In the genomic region with DNA sequence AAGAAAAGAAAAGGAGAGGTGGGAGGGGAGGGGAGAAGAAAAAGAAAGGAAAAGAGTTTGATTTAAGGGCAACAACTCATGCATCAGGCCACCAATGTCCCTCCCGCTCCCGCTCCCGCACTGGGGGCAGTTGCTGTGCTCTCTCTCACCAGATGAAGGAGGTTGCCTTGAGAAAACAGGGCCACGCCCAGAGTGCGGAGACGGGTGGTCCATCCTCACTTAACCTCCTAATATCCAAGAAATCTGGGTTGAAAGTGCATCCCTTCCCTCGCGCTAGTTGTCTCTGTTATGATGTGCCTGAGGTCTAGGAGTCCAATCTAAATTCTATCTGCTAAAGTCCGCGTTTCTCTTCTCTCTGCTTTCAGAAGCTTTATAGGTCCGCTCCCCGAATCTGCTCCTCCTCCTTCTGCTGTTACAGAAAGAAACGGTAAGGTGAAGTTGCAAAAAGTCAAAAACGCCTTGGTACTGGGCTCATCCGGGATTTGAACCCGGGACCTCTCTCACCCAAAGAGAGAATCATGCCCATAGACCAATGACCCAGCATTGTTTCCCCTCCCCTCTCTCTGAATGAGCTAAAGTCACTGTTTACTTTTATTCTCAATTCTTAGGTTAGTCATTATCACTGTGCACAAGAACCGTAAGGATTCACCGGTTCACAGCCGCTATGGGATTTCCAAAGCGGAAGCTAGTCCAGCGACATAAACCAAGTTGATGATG, we compare ENCODE assay signal across 9 mouse cellular contexts. TPM values are rescaled to one million over a fixed set of nuclear protein-coding genes. Genes with fewer than 3 reads are reported as not detected.
DNase-seq lines count a peak whose midpoint lies in the region; ATAC-seq and TF ChIP-seq lines count a peak whose summit lies in the region.
"Had no signal": no experiment of that assay in that cellular context is flagged by ENCODE, and none has a peak within 500 bp of the region (broad histone marks: within the 10 kb centered on the region; RNA-seq: fewer than 3 reads in every experiment).

No protein-coding gene starts in this region.

- no peak for ATAC-seq in heart, postnatal 0 days (ENCODE audit: insufficient read depth, low read depth)
- ATAC-seq in liver, embryonic 11.5 days (replicated peaks; ENCODE audit: low FRiP score): no peak
- no peak for ATAC-seq in stomach, embryonic 14.5 days (ENCODE audit: insufficient number of reproducible peaks, insufficient read depth, low FRiP score, low read depth)
- ATAC-seq in activated CD4-positive, CD25-positive, alpha-beta regulatory T cell, adult 4 months: no peak

- H3K27ac ChIP-seq in heart, postnatal 0 days (ENCODE audit: low read depth): no peak overlapping the region
- peak overlapping the region; percentile 24; the same call in 1 of the 2 replicates for H3K27ac ChIP-seq in MEL (ENCODE audit: control insufficient read depth, low read depth, low read length)
- H3K27ac ChIP-seq in forebrain, embryonic 10.5 days: no peak overlapping the region
- no peak overlapping the region for H3K27ac ChIP-seq in liver, embryonic 11.5 days (ENCODE audit: low read depth, low read length)
- no peak overlapping the region for H3K27ac ChIP-seq in stomach, embryonic 14.5 days (ENCODE audit: low read length)

- H3K9ac ChIP-seq in heart, postnatal 0 days (replicated peaks; ENCODE audit: low read depth, low read length): no peak overlapping the region
- peak overlapping the region; percentile 61 for H3K9ac ChIP-seq in MEL (ENCODE audit: control insufficient read depth, low read depth, low read length, poor library complexity, severe bottlenecking)
- no peak overlapping the region for H3K9ac ChIP-seq in liver, embryonic 11.5 days (ENCODE audit: low read depth, low read length)
- H3K9ac ChIP-seq in stomach, embryonic 14.5 days (replicated peaks; ENCODE audit: low read depth, low read length): no peak overlapping the region

- TF ChIP-seq POLR2A in MEL (IDR thresholded peaks at IDR 0.05; ENCODE audit: control insufficient read depth in 1 of 2, insufficient read depth in 1 of 2, low read depth in 1 of 2, low read length in 2 of 2, poor library complexity in 1 of 2): no peak; a peak in 1 of 4 replicates

- no peak for DNase-seq in heart, postnatal 0 days (ENCODE audit: low spot score)
- no peak for DNase-seq in heart, postnatal 4 days
- DNase-seq in MEL (ENCODE audit: low read depth, low spot score): peak; percentile 95
- peak; percentile 49 for DNase-seq in forebrain, embryonic 10.5 days (ENCODE audit: extremely low spot score, low spot score)
- DNase-seq in liver, embryonic 11.5 days (ENCODE audit: low spot score): no peak
- no peak for DNase-seq in layer of hippocampus, postnatal 36 days

- no peak for TF ChIP-seq CTCF in heart, postnatal 0 days (IDR thresholded peaks at IDR 0.05; ENCODE audit: low read depth)
- TF ChIP-seq CTCF in MEL (IDR thresholded peaks at IDR 0.05 in 2 of 3, conservative IDR thresholded peaks at IDR 0.05 in 1 of 3; ENCODE audit: control insufficient read depth in 1 of 3, insufficient read depth in 1 of 3, low read depth in 2 of 3, low read length in 3 of 3, poor library complexity in 1 of 3, severe bottlenecking in 1 of 3): no peak

- H3K9me3 ChIP-seq in heart, postnatal 0 days (replicated peaks; ENCODE audit: control insufficient read depth, low read length): no peaks in the 10 kb centered on the region
- H3K9me3 ChIP-seq in MEL (replicated peaks; ENCODE audit: insufficient read depth, low read length): no peaks in the 10 kb centered on the region
- no peaks in the 10 kb centered on the region for H3K9me3 ChIP-seq in forebrain, embryonic 10.5 days
- no peaks in the 10 kb centered on the region for H3K9me3 ChIP-seq in liver, embryonic 11.5 days (ENCODE audit: control insufficient read depth, low read length)
- H3K9me3 ChIP-seq in stomach, embryonic 14.5 days (ENCODE audit: control insufficient read depth, low read depth, low read length): no peaks in the 10 kb centered on the region

- no peaks in the 10 kb centered on the region; the same call in 1 of the 2 replicates for H3K79me2 ChIP-seq in MEL (ENCODE audit: control insufficient read depth, insufficient read depth, low read length, poor library complexity)

- peaks cover 13% of the 10 kb centered on the region; the same call in 1 of the 2 replicates for H3K4me1 ChIP-seq in heart, postnatal 0 days (ENCODE audit: control insufficient read depth, insufficient read depth)
- peaks cover 0 to 18% of the 10 kb centered on the region in 2 experiments; a peak in 2 of 4 replicates for H3K4me1 ChIP-seq in MEL (ENCODE audit: control insufficient read depth in 1 of 2, insufficient read depth in 2 of 2, low read length in 2 of 2)
- peaks cover 49% of the 10 kb centered on the region for H3K4me1 ChIP-seq in forebrain, embryonic 10.5 days
- peaks cover 19% of the 10 kb centered on the region for H3K4me1 ChIP-seq in liver, embryonic 11.5 days (replicated peaks; ENCODE audit: control insufficient read depth, insufficient read depth, low read length)
- H3K4me1 ChIP-seq in stomach, embryonic 14.5 days (ENCODE audit: control insufficient read depth, insufficient read depth, low read length): peaks cover 9% of the 10 kb centered on the region

- TF ChIP-seq RAD21 in MEL (IDR thresholded peaks at IDR 0.05; ENCODE audit: low read depth, low read length): no peak

- no peaks in the 10 kb centered on the region for H3K36me3 ChIP-seq in heart, postnatal 0 days (replicated peaks; ENCODE audit: control insufficient read depth, insufficient read depth, low read length)
- peaks cover 0 to 17% of the 10 kb centered on the region in 2 experiments; a peak in 2 of 4 replicates for H3K36me3 ChIP-seq in MEL (ENCODE audit: control insufficient read depth in 1 of 2, insufficient read depth in 2 of 2, low read length in 2 of 2)
- H3K36me3 ChIP-seq in forebrain, embryonic 10.5 days (replicated peaks): no peaks in the 10 kb centered on the region
- H3K36me3 ChIP-seq in liver, embryonic 11.5 days (ENCODE audit: control insufficient read depth, insufficient read depth, low read length): no peaks in the 10 kb centered on the region
- H3K36me3 ChIP-seq in stomach, embryonic 14.5 days (ENCODE audit: control insufficient read depth, insufficient read depth, low read length): no peaks in the 10 kb centered on the region

- H3K4me2 ChIP-seq in heart, postnatal 0 days (ENCODE audit: low read depth, low read length): peak overlapping the region; percentile 55
- peak overlapping the region; percentile 66 for H3K4me2 ChIP-seq in liver, embryonic 11.5 days
- H3K4me2 ChIP-seq in stomach, embryonic 14.5 days (replicated peaks; ENCODE audit: low read depth, low read length): peak overlapping the region; percentile 51

- peak overlapping the region; percentile 26 for H3K4me3 ChIP-seq in heart, postnatal 0 days (ENCODE audit: low read depth, low read length)
- H3K4me3 ChIP-seq in MEL (ENCODE audit: control insufficient read depth in 1 of 2, insufficient read depth in 1 of 2, low read depth in 2 of 2, low read length in 2 of 2): peak overlapping the region; percentile 52 to 83
- peak overlapping the region; percentile 54 for H3K4me3 ChIP-seq in forebrain, embryonic 10.5 days
- H3K4me3 ChIP-seq in liver, embryonic 11.5 days (ENCODE audit: low read depth, low read length): peak overlapping the region; percentile 39
- H3K4me3 ChIP-seq in stomach, embryonic 14.5 days (ENCODE audit: low read depth, low read length): peak overlapping the region; percentile 22

- peaks cover 34% of the 10 kb centered on the region for H3K27me3 ChIP-seq in heart, postnatal 0 days (ENCODE audit: control insufficient read depth, insufficient read depth, low read length)
- H3K27me3 ChIP-seq in MEL (ENCODE audit: control insufficient read depth in 1 of 2, insufficient read depth in 2 of 2, low read length in 2 of 2): no peaks in the 10 kb centered on the region
- H3K27me3 ChIP-seq in forebrain, embryonic 10.5 days (ENCODE audit: poor library complexity, severe bottlenecking): peaks cover 68% of the 10 kb centered on the region
- H3K27me3 ChIP-seq in liver, embryonic 11.5 days (replicated peaks; ENCODE audit: control insufficient read depth, insufficient read depth, low read length): no peaks in the 10 kb centered on the region
- H3K27me3 ChIP-seq in stomach, embryonic 14.5 days (ENCODE audit: control insufficient read depth, insufficient read depth, low read length): peaks cover 13% of the 10 kb centered on the region; the same call in 1 of the 2 replicates

- 15% methylated on average over 21 of the region's 21 CpGs for WGBS in heart, postnatal 0 days
- WGBS in forebrain, embryonic 10.5 days: 9% methylated on average over 21 of the region's 21 CpGs
- WGBS in liver, embryonic 11.5 days: 8% methylated on average over 21 of the region's 21 CpGs
- 11% methylated on average over 21 of the region's 21 CpGs for WGBS in stomach, embryonic 14.5 days

- TF ChIP-seq EP300 in heart, postnatal 0 days (IDR thresholded peaks at IDR 0.05; ENCODE audit: low read depth): no peak
- TF ChIP-seq EP300 in MEL (IDR thresholded peaks at IDR 0.05; ENCODE audit: low read depth in 1 of 2, low read length in 2 of 2): no peak

RNA-seq across cellular contexts. Expression of a gene that starts 25.6 kb away (rescaled TPM):
- 12.6 and 21.4 TPM in 2 replicates for total RNA-seq in heart, postnatal 0 days (2014; rRNA removed; ENCODE audit: low replicate concordance)
- 9.6 and 9.8 TPM in 2 replicates for polyA plus RNA-seq in heart, postnatal 0 days (2015; fragmentation: Nextera tagmentation; extraction: Ambion mirVana)
- 1 to 10 TPM; 5.8 to 6.3 TPM for total RNA-seq in heart, postnatal 4 days (2021)
- total RNA-seq in MEL (2012; rRNA removed): 3.4 and 3.8 TPM in 2 replicates
- polyA plus RNA-seq in MEL (2012; ENCODE audit: insufficient read depth in 1 of 2, insufficient read length in 2 of 2, low read depth in 1 of 2, low replicate concordance in 2 of 2, missing spikeins in 1 of 2): 1 to 10 TPM in 1 of 2 experiments, not detected in 1; 3.0 TPM
- polyA plus RNA-seq in forebrain, embryonic 10.5 days (2016; fragmentation: Nextera tagmentation; extraction: Ambion mirVana): 27.6 and 29.9 TPM in 2 replicates
- 14.3 and 14.8 TPM in 2 replicates for polyA plus RNA-seq in liver, embryonic 11.5 days (2014; fragmentation: Nextera tagmentation; extraction: Ambion mirVana)
- 18.1 and 18.9 TPM in 2 replicates for polyA plus RNA-seq in stomach, embryonic 14.5 days (2014; fragmentation: Nextera tagmentation; extraction: Ambion mirVana)
- total RNA-seq in layer of hippocampus, postnatal 36 days (2021): 1 to 10 TPM; 5.6 to 7.4 TPM
- polyA plus RNA-seq in activated CD4-positive, CD25-positive, alpha-beta regulatory T cell, adult 4 months (2017; shearing (Covaris generic)): 1 to 10 TPM; 4.3 to 4.9 TPM

RNA-seq across cellular contexts. Expression of a gene that starts 59.0 kb away (rescaled TPM):
- total RNA-seq in heart, postnatal 0 days (2014; rRNA removed; ENCODE audit: low replicate concordance): not detected in 2 replicates
- polyA plus RNA-seq in heart, postnatal 0 days (2015; fragmentation: Nextera tagmentation; extraction: Ambion mirVana): not detected in 2 replicates
- not detected for total RNA-seq in heart, postnatal 4 days (2021)
- not detected in 2 replicates for total RNA-seq in MEL (2012; rRNA removed)
- not detected for polyA plus RNA-seq in MEL (2012; ENCODE audit: insufficient read depth in 1 of 2, insufficient read length in 2 of 2, low read depth in 1 of 2, low replicate concordance in 2 of 2, missing spikeins in 1 of 2)
- not detected in 2 replicates for polyA plus RNA-seq in forebrain, embryonic 10.5 days (2016; fragmentation: Nextera tagmentation; extraction: Ambion mirVana)
- polyA plus RNA-seq in liver, embryonic 11.5 days (2014; fragmentation: Nextera tagmentation; extraction: Ambion mirVana): not detected in 2 replicates
- not detected in 2 replicates for polyA plus RNA-seq in stomach, embryonic 14.5 days (2014; fragmentation: Nextera tagmentation; extraction: Ambion mirVana)
- total RNA-seq in layer of hippocampus, postnatal 36 days (2021): not detected
- polyA plus RNA-seq in activated CD4-positive, CD25-positive, alpha-beta regulatory T cell, adult 4 months (2017; shearing (Covaris generic)): not detected
- total RNA-seq: layer of hippocampus, postnatal 10 days had no signal

Comparison
In these comparisons a context has a peak if more than half of its experiments do, and no peak if none do; other contexts are left out.
1. DNase-seq: peak in MEL (single experiment) and forebrain, embryonic 10.5 days (single experiment); none in heart, postnatal 0 days (single experiment), heart, postnatal 4 days (single experiment), liver, embryonic 11.5 days (single experiment) and layer of hippocampus, postnatal 36 days (0 of 2).
2. Peak in every context shown above with its lines, with median percentiles within 50 percentile points of each other: H3K4me2 ChIP-seq and H3K4me3 ChIP-seq.